Mouse (Mus musculus) midbrain, embryonic 15.5 days (tissue): ENCODE measurements around the gene Cdk5rap2. TPM values are rescaled to one million over a fixed set of nuclear protein-coding genes. Genes with fewer than 3 reads are reported as not detected.
A peak's percentile ranks its signal among the peaks of the same experiment; 100 is the strongest.

Source experiments
- ATAC-seq: fragments of 200-750 bp; cut with Nextera tagmentation; replicated peaks from 2 replicates; pipeline ENCODE4 v1.8.0; 2017; ENCODE audit warnings: moderate TSS enrichment
- H3K27ac ChIP-seq: fragments of 300-500 bp; sonication (generic); 2 replicates; pipeline ENCODE4 v1.5.1; 2015; ENCODE audit warnings: mild to moderate bottlenecking, inconsistent platforms
- H3K27me3 ChIP-seq: fragments of 300-500 bp; sonication (generic); replicated peaks from 2 replicates; pipeline ENCODE4 v1.6.1; 2015; ENCODE audit warnings: inconsistent platforms
- H3K36me3 ChIP-seq: fragments of 300-500 bp; sonication (generic); replicated peaks from 2 replicates; pipeline ENCODE4 v1.6.1; 2015; ENCODE audit warnings: inconsistent platforms
- H3K4me1 ChIP-seq: fragments of 300-500 bp; sonication (generic); 2 replicates; pipeline ENCODE4 v1.6.1; 2015; ENCODE audit warnings: inconsistent platforms
- H3K4me2 ChIP-seq: fragments of 300-500 bp; sonication (generic); 2 replicates; pipeline ENCODE4 v1.6.1; 2015; ENCODE audit warnings: inconsistent platforms, mild to moderate bottlenecking, moderate library complexity
- H3K4me3 ChIP-seq: fragments of 300-500 bp; sonication (generic); 2 replicates; pipeline ENCODE4 v1.5.1; 2015; ENCODE audit warnings: mild to moderate bottlenecking, inconsistent platforms
- H3K9ac ChIP-seq: fragments of 300-500 bp; sonication (generic); 2 replicates; pipeline ENCODE4 v1.6.1; 2015; ENCODE audit warnings: mild to moderate bottlenecking, inconsistent platforms
- H3K9me3 ChIP-seq: fragments of 300-500 bp; sonication (generic); 2 replicates; pipeline ENCODE4 v1.6.1; 2016; ENCODE audit warnings: inconsistent platforms
- WGBS: fragments of 180-500 bp; shearing (Covaris S2); methylation state at CpG from one replicate; pipeline ENCODE4 v1.1.7; 2015; ENCODE audit warnings: mixed read lengths; 5-methylcytosine and 5-hydroxymethylcytosine counted together
- polyA plus RNA-seq: library from polyadenylated mRNA; unstranded; fragments of >200 nt; fragmentation: Nextera tagmentation; extraction: Ambion mirVana; gene quantifications from 2 replicates; pipeline ENCODE4 v1.2.1, GENCODE M21; 2015

Gene Cdk5rap2
- 8.0 and 8.7 TPM in 2 replicates for polyA plus RNA-seq

DNA sequence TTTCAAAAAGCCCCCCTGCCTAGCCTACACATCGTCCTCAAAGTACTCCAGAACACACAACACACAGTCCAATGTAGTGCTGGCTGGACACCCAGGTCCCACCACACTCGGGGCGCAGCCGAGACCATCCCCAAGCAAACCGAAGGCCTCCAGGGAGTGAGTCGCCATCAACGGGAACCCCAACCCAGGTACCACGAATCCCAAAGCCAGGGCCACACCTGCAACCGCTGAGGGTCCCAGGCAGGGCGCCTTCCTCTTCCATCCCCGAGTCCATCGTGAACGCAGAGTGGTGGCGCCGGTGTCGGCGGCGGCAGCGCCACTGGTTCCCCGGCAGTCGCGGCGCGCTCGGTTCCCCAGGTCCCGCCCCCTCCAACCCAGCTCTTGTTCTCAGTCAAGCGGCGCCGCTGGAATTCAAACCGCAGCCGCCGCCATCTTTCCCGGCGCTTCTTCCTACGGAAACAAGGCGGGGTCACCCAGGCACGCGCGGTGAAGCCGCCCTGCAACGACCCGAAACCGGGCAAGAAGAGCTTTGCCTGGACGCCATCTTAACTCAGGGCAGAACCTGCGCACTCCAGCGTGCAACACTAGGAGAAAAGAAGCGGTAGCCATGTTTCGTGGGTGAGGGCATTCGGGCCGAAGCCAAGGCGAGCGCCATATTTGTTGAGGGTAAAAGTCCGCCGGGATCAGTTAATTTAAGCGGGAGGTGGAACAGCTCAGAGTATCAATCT is at the start of gene Cdk5rap2:
Gene Cdk5rap2, minus strand, starts transcription at position 450 of the 728 bp plus-strand sequence.
- Histone ChIP-seq H3K4me1 (peaks cover 18% of the 10 kb centered on the region), H3K4me3 (peak within 1 kb of the TSS; percentile 66), H3K4me2 (peak within 1 kb of the TSS; percentile 62), H3K36me3 (no peaks in the 10 kb centered on the region), H3K9me3 (no peaks in the 10 kb centered on the region), H3K27ac (peak within 1 kb of the TSS; percentile 79), H3K27me3 (no peaks in the 10 kb centered on the region), H3K9ac (peak within 1 kb of the TSS; percentile 81)
- ATAC-seq = peak; percentile 99
- under 1% methylated on average over 55 of the region's 55 CpGs for WGBS

DNA sequence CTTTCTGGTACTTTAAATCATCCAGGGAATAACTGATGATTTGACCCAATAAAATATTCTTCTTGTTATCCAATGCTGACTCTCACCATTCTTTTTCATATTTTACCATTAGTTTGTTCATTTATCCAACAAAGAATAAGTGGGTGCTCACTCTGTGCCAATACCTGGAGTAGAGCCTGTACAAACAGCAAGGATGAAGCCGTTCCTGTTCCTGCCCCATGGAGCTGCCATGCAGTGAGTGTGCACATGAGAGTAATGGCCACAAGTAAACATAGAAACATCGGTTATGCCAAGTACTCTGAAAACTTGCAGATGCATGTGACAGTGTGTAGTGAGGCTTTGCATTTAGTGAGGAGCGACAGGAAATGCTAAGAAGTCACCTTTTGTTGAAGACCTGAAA is 41.9 kb upstream of the Cdk5rap2 start:
- H3K9me3 ChIP-seq = no peaks in the 10 kb centered on the region
- no peak overlapping the region for H3K4me3 ChIP-seq
- no peak overlapping the region for H3K27ac ChIP-seq
- no peaks in the 10 kb centered on the region for H3K36me3 ChIP-seq
- H3K4me1 ChIP-seq = no peaks in the 10 kb centered on the region
- peak; percentile 52; the same call in 1 of the 2 replicates for ATAC-seq
- no peak overlapping the region for H3K9ac ChIP-seq
- no peak overlapping the region for H3K4me2 ChIP-seq
- no peaks in the 10 kb centered on the region for H3K27me3 ChIP-seq
- 88% methylated on average over 3 of the region's 3 CpGs for WGBS

GRCm38 (mm10) chr4:70451750-70452149 is 41.5 kb upstream of the Cdk5rap2 start:
- H3K36me3 ChIP-seq = no peaks in the 10 kb centered on the region
- H3K27ac ChIP-seq = no peak overlapping the region
- 0 out of 2 replicates have a peak, but pooled peaks have one; percentile 41 for ATAC-seq
- no peak overlapping the region for H3K9ac ChIP-seq
- H3K27me3 ChIP-seq = no peaks in the 10 kb centered on the region
- H3K9me3 ChIP-seq = no peaks in the 10 kb centered on the region
- H3K4me2 ChIP-seq = no peak overlapping the region
- no peaks in the 10 kb centered on the region for H3K4me1 ChIP-seq
- no peak overlapping the region for H3K4me3 ChIP-seq
- WGBS = under 1% methylated on average over 2 of the region's 2 CpGs

- H3K27me3 ChIP-seq = no peaks in the 10 kb centered on the region
- 98% methylated on average over 1 of the region's 1 CpGs for WGBS
- H3K4me2 ChIP-seq = no peak overlapping the region
- no peak overlapping the region for H3K4me3 ChIP-seq
- H3K9ac ChIP-seq = no peak overlapping the region
- no peaks in the 10 kb centered on the region for H3K36me3 ChIP-seq
- ATAC-seq = no peak
- no peak overlapping the region for H3K27ac ChIP-seq
- no peaks in the 10 kb centered on the region for H3K9me3 ChIP-seq
- no peaks in the 10 kb centered on the region for H3K4me1 ChIP-seq
Observed at GRCm38 (mm10) chr4:70449668-70450067, 39.4 kb upstream of the Cdk5rap2 start.

- Histone ChIP-seq H3K9ac (no peak overlapping the region), H3K9me3 (no peaks in the 10 kb centered on the region), H3K4me2 (no peak overlapping the region), H3K4me1 (no peaks in the 10 kb centered on the region), H3K27ac (no peak overlapping the region), H3K36me3 (no peaks in the 10 kb centered on the region), H3K4me3 (no peak overlapping the region), H3K27me3 (no peaks in the 10 kb centered on the region)
- no peak for ATAC-seq
- WGBS = 76% methylated on average over 3 of the region's 3 CpGs
Observed at GRCm38 (mm10) chr4:70446774-70447173, 36.5 kb upstream of the Cdk5rap2 start.

- WGBS = 55% methylated on average over 2 of the region's 2 CpGs
- no peak for ATAC-seq
Observed at GRCm38 (mm10) chr4:70420202-70420601, 10.0 kb upstream of the Cdk5rap2 start.

GRCm38 (mm10) chr4:70412126-70412525 is 1.9 kb upstream of the Cdk5rap2 start:
- Histone ChIP-seq H3K27ac (no peak overlapping the region), H3K36me3 (no peaks in the 10 kb centered on the region), H3K9me3 (no peaks in the 10 kb centered on the region), H3K4me1 (peaks cover 18% of the 10 kb centered on the region), H3K4me2 (no peak overlapping the region), H3K27me3 (no peaks in the 10 kb centered on the region), H3K4me3 (no peak overlapping the region), H3K9ac (no peak overlapping the region)
- 18% methylated on average over 2 of the region's 2 CpGs for WGBS
- no peak for ATAC-seq

More at GRCm38 (mm10) chr4:70420202-70420601, 10.0 kb upstream of the Cdk5rap2 start:
- no peaks in the 10 kb centered on the region for H3K4me1 ChIP-seq
- H3K9ac ChIP-seq = no peak overlapping the region
- no peak overlapping the region for H3K4me3 ChIP-seq
- no peak overlapping the region for H3K4me2 ChIP-seq
- H3K9me3 ChIP-seq = no peaks in the 10 kb centered on the region
- H3K27me3 ChIP-seq = no peaks in the 10 kb centered on the region
- no peaks in the 10 kb centered on the region for H3K36me3 ChIP-seq
- H3K27ac ChIP-seq = no peak overlapping the region

DNA sequence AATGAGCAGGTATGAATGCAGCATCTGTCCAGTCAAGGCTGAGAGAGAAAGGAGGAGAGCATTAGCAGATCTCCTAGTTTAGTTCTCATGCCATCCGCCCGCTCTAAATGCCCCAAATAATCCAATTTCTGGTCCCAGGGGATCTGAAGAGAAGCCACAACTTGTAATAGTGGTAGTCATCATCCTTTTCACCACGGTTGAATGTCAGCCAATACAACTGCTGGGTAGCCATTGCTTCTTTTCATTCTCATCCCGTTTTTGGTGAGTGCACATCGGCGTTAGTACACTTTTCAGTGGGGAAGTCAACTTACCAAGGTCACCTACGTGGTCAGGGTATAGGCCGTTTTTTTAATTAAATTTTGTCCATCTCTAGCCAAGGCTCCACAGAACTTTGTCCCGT is 787 bp downstream of the Cdk5rap2 start:
- no peaks in the 10 kb centered on the region for H3K36me3 ChIP-seq
- no peak for ATAC-seq
- H3K27me3 ChIP-seq = no peaks in the 10 kb centered on the region
- peaks cover 18% of the 10 kb centered on the region for H3K4me1 ChIP-seq
- peak overlapping the region; percentile 81 for H3K9ac ChIP-seq
- H3K4me3 ChIP-seq = peak overlapping the region; percentile 66
- H3K9me3 ChIP-seq = no peaks in the 10 kb centered on the region
- no peak overlapping the region for H3K27ac ChIP-seq
- WGBS = 16% methylated on average over 9 of the region's 9 CpGs
- H3K4me2 ChIP-seq = peak overlapping the region; percentile 62

DNA sequence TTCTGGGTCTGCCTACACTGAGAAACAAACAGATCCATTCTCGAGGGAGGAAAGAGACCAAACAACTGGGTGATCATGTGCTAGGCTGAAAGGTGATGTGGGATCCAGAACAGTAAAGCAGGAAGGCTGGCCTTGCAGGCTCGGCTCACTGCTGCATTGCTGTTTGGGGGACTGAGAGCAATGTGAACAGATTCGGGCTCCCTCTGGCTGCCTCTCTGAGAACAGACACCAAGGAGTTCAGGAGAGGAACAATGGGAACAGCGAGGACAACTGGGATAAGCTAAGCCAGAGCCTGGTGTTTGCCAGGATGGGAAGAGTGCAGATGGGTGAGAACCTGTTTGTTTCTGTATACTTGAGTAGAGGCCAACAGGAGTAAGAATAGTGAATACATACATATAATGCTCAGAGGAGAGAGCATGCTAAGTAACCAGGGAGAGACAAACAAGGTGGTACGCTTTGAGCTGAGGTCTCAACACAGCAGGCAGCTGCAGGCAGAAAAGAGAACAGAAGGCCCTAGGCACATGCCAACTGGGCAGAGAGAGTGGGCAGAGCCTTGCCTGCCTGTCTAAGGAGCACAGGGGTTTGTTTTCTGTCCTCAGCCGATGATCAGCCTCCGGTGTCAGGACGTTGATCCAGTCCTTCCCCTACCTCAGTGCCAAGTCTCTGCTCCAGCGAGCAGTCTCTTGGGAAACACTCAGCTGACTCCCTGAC is 8.0 kb downstream of the Cdk5rap2 start:
- H3K4me3 ChIP-seq = no peak overlapping the region
- H3K27ac ChIP-seq = peak overlapping the region; percentile 62
- no peak overlapping the region for H3K4me2 ChIP-seq
- 58% methylated on average over 9 of the region's 9 CpGs for WGBS
- H3K9me3 ChIP-seq = no peaks in the 10 kb centered on the region
- H3K4me1 ChIP-seq = peaks cover 10% of the 10 kb centered on the region
- no peak overlapping the region; the same call in 1 of the 2 replicates for H3K9ac ChIP-seq
- no peaks in the 10 kb centered on the region for H3K27me3 ChIP-seq
- H3K36me3 ChIP-seq = no peaks in the 10 kb centered on the region
- ATAC-seq = peak; percentile 91

GRCm38 (mm10) chr4:70399476-70399875 is 10.8 kb downstream of the Cdk5rap2 start:
- no peak overlapping the region for H3K4me2 ChIP-seq
- no peak overlapping the region for H3K4me3 ChIP-seq
- no peaks in the 10 kb centered on the region for H3K9me3 ChIP-seq
- ATAC-seq = no peak
- H3K4me1 ChIP-seq = peaks cover 10% of the 10 kb centered on the region
- H3K36me3 ChIP-seq = no peaks in the 10 kb centered on the region
- 86% methylated on average over 5 of the region's 5 CpGs for WGBS
- H3K27ac ChIP-seq = no peak overlapping the region
- H3K27me3 ChIP-seq = no peaks in the 10 kb centered on the region
- no peak overlapping the region for H3K9ac ChIP-seq

DNA sequence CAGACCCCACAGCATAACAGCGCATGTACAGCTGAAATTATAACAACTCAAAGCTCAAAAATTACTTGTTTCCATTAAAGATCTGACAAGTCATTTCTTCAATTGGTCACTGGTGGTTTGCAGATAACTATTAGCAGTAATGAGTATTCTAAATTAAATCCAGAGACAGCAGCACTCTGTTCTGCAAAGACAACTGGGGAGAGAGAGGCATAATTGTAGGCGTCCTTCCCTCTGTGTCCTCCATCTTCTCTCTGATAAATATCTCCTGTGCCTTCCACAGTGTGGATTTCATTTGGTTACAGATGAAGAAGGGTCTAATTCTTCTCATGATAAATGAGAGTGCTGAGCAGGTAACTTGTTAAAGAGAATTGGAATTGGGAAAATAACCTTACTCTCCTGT is 11.2 kb downstream of the Cdk5rap2 start:
- Histone ChIP-seq H3K4me3 (no peak overlapping the region), H3K4me1 (peaks cover 10% of the 10 kb centered on the region), H3K36me3 (no peaks in the 10 kb centered on the region), H3K9ac (no peak overlapping the region), H3K4me2 (no peak overlapping the region), H3K9me3 (no peaks in the 10 kb centered on the region), H3K27me3 (no peaks in the 10 kb centered on the region), H3K27ac (no peak overlapping the region)
- ATAC-seq = no peak
- 85% methylated on average over 2 of the region's 2 CpGs for WGBS

- Histone ChIP-seq H3K9me3 (no peaks in the 10 kb centered on the region), H3K27me3 (no peaks in the 10 kb centered on the region), H3K9ac (no peak overlapping the region), H3K4me1 (peaks cover 10% of the 10 kb centered on the region), H3K27ac (no peak overlapping the region), H3K4me3 (no peak overlapping the region), H3K36me3 (no peaks in the 10 kb centered on the region), H3K4me2 (no peak overlapping the region)
- ATAC-seq = no peak
- WGBS = 84% methylated on average over 4 of the region's 4 CpGs
Observed at GRCm38 (mm10) chr4:70398088-70398487, 12.2 kb downstream of the Cdk5rap2 start.
